Mouse (Mus musculus): ENCODE data around the gene Ly6g6d.

Gene Ly6g6d

GRCm38 (mm10) chr17:35031880-35032279, 46.0 kb downstream of the Ly6g6d start:
- CTCF ChIA-PET, result interaction anchor here in 3 of 4 experiments (0.5 to 1.2 kb wide), 4 partner anchors 65 to 642 kb away, joined by 3 to 6 read pairs (median 4); no protein-coding TSS in a partner anchor
- POLR2A ChIA-PET, result interaction anchor here in 2 of 4 experiments (0.7 to 1.8 kb wide), 8 partner anchors 10 to 116 kb away, joined by 3 to 4 read pairs (median 3); partner anchors contain the start of gene Ddah2 (in 1 of the 2)

DNA sequence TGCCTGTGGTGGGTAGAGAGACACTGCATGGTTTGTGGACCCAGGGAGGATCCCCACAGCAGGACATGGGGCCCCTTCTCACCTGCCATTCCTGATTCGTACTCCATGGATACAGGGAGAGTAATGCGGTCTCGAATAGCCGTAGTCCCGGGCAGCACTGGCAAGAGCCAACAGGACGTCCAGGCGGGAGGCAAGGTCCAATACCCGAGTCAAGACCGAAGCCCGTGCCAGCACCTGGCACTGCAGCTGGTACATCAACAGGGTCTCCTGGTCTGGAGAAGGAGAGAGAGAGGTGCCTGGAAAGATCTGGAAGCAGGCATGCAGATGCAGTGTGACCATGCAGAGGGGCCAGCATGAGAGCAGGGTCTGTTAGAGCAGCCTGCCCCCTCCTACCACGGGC, 46.6 kb downstream of the Ly6g6d start:
- ChIA-PET CTCF (interaction anchor here in 3 of 4 experiments (0.6 to 1.2 kb wide), 3 partner anchors 66 to 643 kb away, joined by 3 to 11 read pairs (median 3); no protein-coding TSS in a partner anchor), POLR2A (interaction anchor here in 3 of 4 experiments (0.7 to 1.8 kb wide), 5 partner anchors 10 to 116 kb away, joined by 3 to 4 read pairs (median 3); no protein-coding TSS in a partner anchor)

GRCm38 (mm10) chr17:35029691-35030532, 48.0 kb downstream of the Ly6g6d start:
- POLR2A ChIA-PET, result interaction anchor here (0.5 to 3.0 kb wide), 23 partner anchors 8 to 798 kb away, joined by 3 to 17 read pairs (median 4); partner anchors contain the start of genes Ddah2 (in 2 of the 4), Hspa1a (in 1 of the 4), Hspa1l (in 1 of the 4) and Ly6g6e (in 1 of the 4)
- CTCF ChIA-PET, result interaction anchor here (0.6 to 2.0 kb wide), 21 partner anchors 8 to 137 kb away, joined by 3 to 27 read pairs (median 3); partner anchors contain the start of genes Csnk2b (in 1 of the 4), Ddah2 (in 1 of the 4), Gpank1 (in 1 of the 4) and Msh5 (in 1 of the 4)

GRCm38 (mm10) chr17:35028315-35028714, 49.5 kb downstream of the Ly6g6d start:
- CTCF ChIA-PET, result interaction anchor here in 1 of 4 experiments (0.6 to 1.6 kb wide), 3 partner anchors 31 to 137 kb away, joined by 3 to 4 read pairs (median 4); partner anchors contain the start of gene Ddah2

GRCm38 (mm10) chr17:35027277-35028068, 50.4 kb downstream of the Ly6g6d start, which contains the start of gene Sapcd1:
TSS of gene Sapcd1 (minus strand) at chr17:35028016.
- ChIA-PET CTCF (interaction anchor here in 2 of 4 experiments (0.5 to 1.6 kb wide), 5 partner anchors 32 to 142 kb away, joined by 3 to 4 read pairs (median 4); partner anchors contain the start of gene Ddah2 (in 1 of the 2)), POLR2A (interaction anchor here (0.6 to 3.0 kb wide), 22 partner anchors 8 to 100 kb away, joined by 3 to 11 read pairs (median 4); partner anchors contain the start of genes Msh5 (in 3 of the 4), Clic1 (in 1 of the 4), Ddah2 (in 1 of the 4) and Ly6g6f (in 1 of the 4))

More at GRCm38 (mm10) chr17:35028315-35028714, 49.5 kb downstream of the Ly6g6d start:
- POLR2A ChIA-PET, result interaction anchor here in 3 of 4 experiments (0.6 to 3.0 kb wide), 31 partner anchors 8 to 218 kb away, joined by 3 to 17 read pairs (median 4); partner anchors contain the start of genes Msh5 (in 3 of the 3), Ddah2 (in 2 of the 3), Clic1 (in 1 of the 3) and Ly6g6f (in 1 of the 3)

DNA sequence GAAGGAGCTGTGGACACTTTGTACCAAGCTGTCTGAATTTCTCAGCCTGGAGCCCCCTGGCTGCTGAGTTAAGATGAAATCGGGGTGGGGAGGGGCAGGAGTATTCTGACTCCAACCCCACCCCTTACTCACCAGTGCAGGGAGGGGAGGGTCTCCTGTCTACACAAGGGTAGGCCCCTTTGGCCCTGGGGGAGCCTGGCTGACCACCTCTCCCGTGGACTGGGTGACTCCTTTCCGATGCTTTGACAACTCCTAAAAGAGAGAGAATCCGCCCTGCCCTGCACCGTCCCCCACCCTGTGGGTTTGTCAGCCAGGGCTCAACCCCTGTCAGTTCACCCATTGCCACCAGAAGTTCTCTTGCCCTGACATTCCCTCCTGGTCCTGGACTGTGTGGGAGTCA, 51.7 kb downstream of the Ly6g6d start:
- ChIA-PET CTCF (interaction anchor here in 2 of 4 experiments (0.6 to 0.7 kb wide), 3 partner anchors 48 to 149 kb away, joined by 3 to 6 read pairs (median 5); no protein-coding TSS in a partner anchor), POLR2A (interaction anchor here (0.6 to 1.2 kb wide), 8 partner anchors 11 to 208 kb away, joined by 3 to 5 read pairs (median 3); partner anchors contain the start of genes Atp6v1g2 (in 1 of the 4) and Ddah2 (in 1 of the 4))

- ChIA-PET CTCF (interaction anchor here (0.6 to 1.8 kb wide), 6 partner anchors 8 to 119 kb away, joined by 3 to 9 read pairs (median 6); no protein-coding TSS in a partner anchor), POLR2A (interaction anchor here in 3 of 4 experiments (0.6 to 1.7 kb wide), 14 partner anchors 9 to 263 kb away, joined by 3 to 7 read pairs (median 3); partner anchors contain the start of genes Atp6v1g2 (in 1 of the 3), Cfb (in 1 of the 3), D17H6S53E (in 1 of the 3) and Ly6g6e (in 1 of the 3))
Measured at GRCm38 (mm10) chr17:35024691-35025488, 53.0 kb downstream of the Ly6g6d start.

DNA sequence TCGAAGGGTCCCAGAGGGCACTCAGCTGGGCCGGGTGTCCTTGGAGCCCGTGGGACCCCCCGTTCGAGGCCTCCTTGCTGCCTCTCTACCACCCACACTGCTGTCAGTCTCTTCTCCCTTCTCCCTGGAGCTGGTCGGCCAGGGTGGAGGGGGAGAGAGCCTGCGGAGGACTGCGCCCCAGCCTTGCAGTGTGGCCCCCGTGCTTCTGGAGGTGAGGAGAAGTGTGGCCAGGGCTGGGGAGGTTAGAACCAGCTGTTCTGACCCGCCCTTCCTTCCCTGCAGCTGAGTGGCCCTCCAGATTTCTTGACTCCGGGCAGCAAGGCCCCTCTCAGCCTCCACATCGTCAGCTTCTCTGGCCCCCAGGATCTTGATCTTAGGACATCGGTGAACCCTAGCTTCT, 53.6 kb downstream of the Ly6g6d start:
- ChIA-PET POLR2A (interaction anchor here in 3 of 4 experiments (0.5 to 1.7 kb wide), 7 partner anchors 10 to 139 kb away, joined by 3 to 7 read pairs (median 4); partner anchors contain the start of genes Ly6g6e (in 1 of the 3) and Msh5 (in 1 of the 3)), CTCF (interaction anchor here in 1 of 4 experiments (1.8 kb wide), 1 partner anchor 73 kb away, joined by 3 read pairs; no protein-coding TSS in a partner anchor)

DNA sequence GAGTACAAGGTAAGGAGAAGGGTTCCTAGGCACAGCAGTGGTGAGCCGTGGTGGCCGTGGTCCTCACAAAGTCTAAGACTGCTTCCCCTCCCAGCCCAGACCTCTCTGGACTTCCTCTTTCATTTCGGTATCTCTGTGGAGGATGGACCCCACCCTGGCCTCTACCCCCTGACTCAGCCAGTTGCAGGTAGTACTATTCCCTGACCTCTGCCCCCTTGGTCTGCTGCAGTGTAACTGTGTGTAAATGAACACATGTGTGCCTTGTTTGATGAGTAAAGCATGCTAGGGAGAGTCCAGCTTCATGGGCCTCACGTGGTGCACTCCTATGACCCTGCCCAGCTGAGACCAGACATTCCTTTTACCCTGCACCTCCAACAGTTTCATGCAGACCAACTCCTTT, 54.1 kb downstream of the Ly6g6d start:
- POLR2A ChIA-PET, result interaction anchor here in 3 of 4 experiments (0.5 to 1.7 kb wide), 8 partner anchors 9 to 139 kb away, joined by 3 to 7 read pairs (median 4); partner anchors contain the start of genes Ly6g6e (in 1 of the 3) and Msh5 (in 1 of the 3)
- CTCF ChIA-PET, result interaction anchor here in 1 of 4 experiments (1.8 kb wide), 1 partner anchor 73 kb away, joined by 3 read pairs; no protein-coding TSS in a partner anchor

DNA sequence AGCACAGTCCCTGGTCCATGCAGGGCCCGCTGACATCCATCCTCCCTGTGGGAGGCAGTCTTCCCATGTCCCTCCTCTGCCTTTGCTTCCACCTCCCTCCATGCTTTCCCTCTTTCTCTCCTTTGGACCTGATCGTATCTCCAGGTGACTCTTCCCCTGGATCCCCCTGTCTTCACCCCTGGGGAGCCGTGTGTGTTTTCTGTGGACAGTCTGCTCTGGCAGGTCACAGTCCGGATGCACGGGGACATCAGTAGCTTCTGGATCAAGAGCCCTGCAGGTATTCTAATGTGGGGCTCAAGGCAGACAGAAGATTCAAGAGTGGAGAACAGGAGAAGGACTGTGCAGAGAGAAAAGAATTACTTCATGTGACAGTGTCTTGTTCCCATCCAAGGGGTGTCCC, 54.6 kb downstream of the Ly6g6d start:
- POLR2A ChIA-PET, result interaction anchor here in 2 of 4 experiments (1.0 to 2.5 kb wide), 7 partner anchors 14 to 140 kb away, joined by 3 to 10 read pairs (median 4); partner anchors contain the start of genes Csnk2b (in 1 of the 2), Gpank1 (in 1 of the 2) and Ly6g6e (in 1 of the 2)
- CTCF ChIA-PET, result interaction anchor here in 2 of 4 experiments (1.4 to 2.7 kb wide), 3 partner anchors 10 to 74 kb away, joined by 3 to 12 read pairs (median 3); partner anchors contain the start of gene Abhd16a (in 1 of the 2)

- ChIA-PET POLR2A (interaction anchor here in 3 of 4 experiments (0.6 to 2.8 kb wide), 27 partner anchors 8 to 146 kb away, joined by 3 to 15 read pairs (median 3); partner anchors contain the start of genes Csnk2b (in 2 of the 3), D17H6S53E (in 2 of the 3), Ddah2 (in 2 of the 3) and Gpank1 (in 2 of the 3)), CTCF (interaction anchor here (0.6 to 2.7 kb wide), 18 partner anchors 8 to 478 kb away, joined by 3 to 27 read pairs (median 5); partner anchors contain the start of genes Abhd16a (in 1 of the 4), Clic1 (in 1 of the 4), Csnk2b (in 1 of the 4) and Ddah2 (in 1 of the 4))
Measured at GRCm38 (mm10) chr17:35022541-35023060, 55.3 kb downstream of the Ly6g6d start.

DNA sequence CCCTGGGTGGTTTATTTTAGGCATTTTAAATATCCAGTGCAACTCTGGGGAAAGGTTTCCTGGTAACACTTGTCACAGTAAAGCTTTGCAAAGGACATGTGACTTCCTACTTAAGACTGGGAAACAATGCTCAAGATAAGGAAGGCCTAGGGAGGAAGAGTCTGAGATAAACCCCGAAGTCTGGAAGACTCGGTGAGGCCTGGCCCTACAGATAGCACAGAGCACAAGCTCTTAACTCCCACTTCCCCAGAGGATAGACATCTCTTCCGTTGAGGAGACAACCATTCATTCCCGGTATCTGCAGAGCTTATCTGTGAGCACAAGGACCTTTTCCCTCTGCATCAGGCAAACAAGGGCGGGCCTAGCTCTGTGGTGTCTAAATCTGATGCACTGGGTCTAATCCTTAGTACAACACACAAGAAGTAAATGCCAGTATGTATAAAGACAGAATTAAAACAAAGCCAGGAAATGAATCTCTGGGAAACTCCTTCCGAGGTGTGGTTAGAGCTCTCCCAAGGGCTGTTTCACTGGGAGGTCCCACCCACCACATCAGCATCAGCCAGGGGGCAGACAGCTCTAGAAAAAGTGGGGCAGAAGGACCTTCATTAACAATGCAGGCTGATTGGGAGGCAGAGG, 55.9 kb downstream of the Ly6g6d start:
- ChIA-PET CTCF (interaction anchor here (0.5 to 2.7 kb wide), 62 partner anchors 8 to 511 kb away, joined by 3 to 27 read pairs (median 4); partner anchors contain the start of genes Csnk2b (in 3 of the 4), Gpank1 (in 3 of the 4), Msh5 (in 3 of the 4) and Abhd16a (in 2 of the 4)), POLR2A (interaction anchor here (0.6 to 2.8 kb wide), 51 partner anchors 8 to 220 kb away, joined by 3 to 15 read pairs (median 4); partner anchors contain the start of genes Gpank1 (in 3 of the 4), Msh5 (in 3 of the 4), Csnk2b (in 2 of the 4) and D17H6S53E (in 2 of the 4))
